Mouse (Mus musculus) kidney, adult 11 months (tissue): ENCODE results near the gene Flywch2.

ENCODE experiments used
- DNase-seq: peaks from one replicate; pipeline ENCODE4 v3.0.0; 2022

Flywch2 gene

DNA sequence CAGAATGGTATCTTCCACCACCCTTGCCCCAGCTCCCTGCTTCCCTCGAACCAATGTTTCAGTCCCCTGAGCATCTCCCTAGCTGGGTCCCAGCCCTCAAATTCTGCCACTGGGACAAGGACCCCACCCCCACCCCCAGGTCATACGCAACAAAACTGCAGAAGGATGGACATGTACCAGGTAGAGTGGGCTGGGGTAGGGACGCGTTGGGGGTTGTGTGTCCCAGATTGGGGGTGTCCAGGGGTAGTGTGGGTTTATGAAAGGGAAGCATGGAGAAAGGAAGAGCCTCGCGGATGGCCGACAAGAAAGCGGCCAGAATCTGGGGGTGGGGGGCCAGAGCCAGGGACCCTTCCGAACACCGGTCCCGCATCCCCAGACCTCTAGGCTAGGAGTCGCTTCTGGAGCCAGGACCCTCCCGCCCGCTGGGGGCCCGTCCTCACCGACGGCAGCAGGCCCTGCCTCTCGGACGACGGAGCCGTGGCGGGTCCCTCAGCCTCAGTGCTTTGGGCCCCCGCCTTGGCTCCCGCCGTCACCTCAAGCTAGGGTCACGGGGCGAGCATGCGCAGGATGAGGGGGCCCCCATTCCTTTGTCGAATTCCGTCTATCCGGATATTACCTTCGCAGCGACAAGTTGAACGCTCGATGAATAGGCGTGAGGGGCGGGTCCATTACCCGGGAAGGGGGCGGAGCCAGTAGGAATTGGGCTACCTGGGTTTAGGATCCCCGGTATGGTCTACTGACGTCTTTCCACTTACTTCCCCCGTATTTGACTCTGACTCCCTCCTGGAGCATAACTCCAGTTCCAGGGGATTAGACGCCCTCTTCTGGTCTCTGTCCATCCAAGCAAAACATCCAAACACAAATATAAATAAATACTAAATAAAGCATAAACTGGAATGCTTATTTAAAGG lies at the start of gene Flywch2:
Gene Flywch2, minus strand, starts transcription at position 521 of the 911 bp plus-strand sequence.
- DNase-seq, result peak; percentile 87

DNA sequence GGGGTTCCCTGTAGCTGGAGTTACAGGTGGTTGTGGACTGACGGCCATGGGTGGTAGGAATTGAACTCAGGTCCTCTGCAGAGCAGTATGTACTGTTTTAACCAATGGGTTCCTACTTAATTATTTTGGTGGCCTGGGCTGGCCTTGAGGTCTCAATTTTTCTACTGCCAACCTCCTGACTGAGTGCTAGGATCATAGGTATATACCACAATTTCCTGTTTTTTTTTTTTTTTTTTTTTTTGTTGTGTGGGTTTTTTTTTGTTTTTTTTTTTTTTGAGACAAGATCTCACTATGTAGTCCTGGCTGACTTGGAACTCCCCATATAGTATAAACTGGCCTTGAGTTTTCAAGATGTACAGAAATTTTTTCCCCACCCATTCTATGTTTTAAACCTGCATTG lies 45.3 kb upstream of the Flywch2 start:
- no peak for DNase-seq

DNA sequence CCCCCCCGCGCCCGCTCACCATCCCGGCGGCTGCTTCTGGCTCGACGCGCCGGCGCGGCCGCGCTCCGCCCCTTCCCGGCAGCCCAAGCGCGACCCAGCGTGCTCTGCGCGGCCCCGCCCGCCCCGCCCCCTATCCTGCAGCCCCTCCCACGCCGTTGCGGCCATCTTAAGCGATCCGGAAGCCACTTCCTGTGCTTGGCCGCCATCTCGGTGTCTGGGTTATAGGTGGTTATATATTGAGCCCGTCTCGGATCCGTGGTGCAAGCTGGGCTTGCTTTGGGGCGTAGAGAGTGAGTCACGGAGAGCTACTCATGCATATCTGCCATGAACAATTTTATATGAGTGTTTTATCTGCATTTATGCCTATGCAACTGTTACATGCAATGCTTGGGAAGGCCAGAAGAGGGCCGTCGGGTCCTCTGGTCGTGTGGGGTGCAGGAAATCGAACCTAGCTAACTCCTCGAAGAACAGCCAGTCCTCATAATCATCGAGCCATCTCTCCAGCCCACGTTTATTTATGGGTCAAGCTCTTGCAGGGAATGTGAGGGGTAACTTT lies 43.3 kb upstream of the Flywch2 start, which contains the start of gene Elob:
Gene Elob, minus strand, starts transcription at position 73 of the 556 bp plus-strand sequence.
- DNase-seq, result peak; percentile 87

DNA sequence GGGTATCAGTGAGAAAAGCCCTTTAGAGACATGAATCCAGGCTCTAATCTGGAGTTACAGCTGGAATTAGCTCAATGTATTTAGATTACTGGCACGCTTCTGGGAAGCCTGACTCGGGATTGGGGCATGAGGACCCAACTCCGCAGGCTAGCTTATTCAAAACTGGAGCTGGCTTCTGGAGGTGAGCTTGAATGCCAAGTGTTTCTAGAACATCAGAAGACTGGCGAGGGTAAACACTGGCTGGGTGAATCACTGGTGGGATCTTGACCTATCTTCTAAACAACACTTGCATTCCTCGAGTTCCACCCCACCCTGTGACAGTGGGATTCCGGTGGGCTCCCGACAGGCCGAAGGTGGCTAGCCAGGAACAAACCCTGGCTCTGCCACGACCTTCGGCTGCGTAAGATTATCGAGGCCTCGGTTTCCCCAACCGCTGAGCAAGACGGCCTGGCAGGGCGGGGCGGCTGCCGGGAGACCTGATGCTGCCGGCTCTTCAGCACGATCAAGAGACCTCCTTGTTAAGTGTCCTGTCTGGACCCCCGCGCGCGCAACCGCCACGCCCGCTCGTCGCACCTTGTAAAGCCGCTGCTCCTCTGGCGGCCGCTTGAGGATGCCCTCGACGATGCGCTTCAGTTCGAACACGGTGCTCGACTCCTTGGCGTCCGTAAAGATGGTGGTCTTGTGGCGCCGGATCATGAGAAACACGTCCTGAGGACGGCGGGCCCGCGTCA lies 42.6 kb upstream of the Flywch2 start:
- DNase-seq, result peak; percentile 67

DNA sequence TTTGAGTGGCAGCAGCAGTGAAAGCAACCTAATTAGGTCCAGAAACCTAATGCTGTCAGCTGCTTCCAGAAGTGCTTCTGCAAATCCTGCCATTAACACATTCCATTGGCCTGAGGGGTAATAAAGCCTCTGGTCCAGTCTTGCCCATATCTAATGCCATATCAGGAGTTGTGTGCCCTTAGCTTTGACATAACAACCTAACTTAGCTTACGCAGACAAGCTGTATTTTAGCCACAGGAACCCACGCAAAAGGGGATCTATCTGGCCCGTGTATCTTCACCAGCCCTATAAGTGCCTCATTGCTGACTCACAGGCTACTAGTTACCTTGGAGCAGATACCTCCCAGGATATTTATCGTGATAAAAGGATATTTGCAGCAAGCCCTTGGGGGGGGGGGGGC lies 39.7 kb upstream of the Flywch2 start:
- DNase-seq, result no peak

DNA sequence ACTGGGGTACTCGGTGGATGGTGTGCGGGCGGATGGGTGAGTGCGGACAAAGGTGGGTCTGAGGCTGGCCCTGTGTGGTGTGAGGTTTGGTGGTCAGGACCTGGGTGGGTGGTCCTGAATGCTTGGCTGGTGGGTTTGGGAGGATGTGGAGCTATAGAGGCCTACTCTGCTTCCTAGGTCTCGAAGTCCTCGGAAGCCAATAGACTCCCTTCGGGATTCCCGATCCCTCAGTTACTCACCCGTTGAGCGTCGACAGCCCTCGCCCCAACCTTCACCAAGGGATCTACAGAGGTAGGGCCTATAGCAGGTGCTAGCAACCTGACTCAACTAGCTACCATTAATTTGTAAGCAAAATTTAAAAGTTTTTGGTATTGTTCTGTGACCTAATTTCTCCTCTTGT lies 37.7 kb upstream of the Flywch2 start:
- DNase-seq, result no peak

DNA sequence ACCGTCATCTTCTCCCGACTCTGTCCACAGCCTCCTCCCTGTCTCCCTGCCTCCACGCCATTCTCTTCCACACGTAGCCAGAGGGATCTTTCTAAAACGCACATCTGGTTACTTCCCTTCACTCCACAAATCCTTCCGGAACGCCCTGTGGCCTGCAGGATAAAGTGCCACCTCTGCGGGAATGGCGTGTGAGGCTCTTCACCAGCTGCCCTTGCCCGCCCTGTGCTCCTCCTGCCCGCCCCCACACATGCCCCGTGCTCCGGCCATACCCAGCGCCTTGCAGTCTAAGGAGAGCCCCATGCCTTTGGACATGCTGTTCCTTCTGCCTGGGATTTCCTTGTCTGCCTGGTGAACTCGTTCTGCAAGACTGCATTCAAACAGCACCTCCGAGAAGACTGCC lies 37.1 kb upstream of the Flywch2 start:
- DNase-seq, result no peak

DNA sequence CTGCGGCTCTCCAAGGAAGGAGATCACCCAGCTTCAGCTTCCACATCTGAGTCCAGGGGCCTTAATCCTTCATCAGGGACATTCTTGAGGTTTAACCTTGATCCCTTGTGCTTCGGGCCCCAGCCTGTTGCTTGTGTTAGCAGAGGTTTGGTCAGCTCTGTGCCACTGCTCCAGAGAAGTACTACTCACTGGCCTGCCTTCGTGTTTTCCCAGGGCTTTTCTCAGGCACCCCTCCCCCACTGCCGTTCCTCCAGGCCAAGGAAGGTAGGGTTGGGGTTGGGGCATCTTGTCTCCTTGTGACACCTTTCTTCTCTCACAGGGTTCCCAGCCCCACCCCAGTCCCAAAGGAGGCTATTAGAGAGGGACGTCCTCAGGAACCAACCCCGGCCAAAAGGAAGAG lies 36.2 kb upstream of the Flywch2 start:
- DNase-seq, result no peak

DNA sequence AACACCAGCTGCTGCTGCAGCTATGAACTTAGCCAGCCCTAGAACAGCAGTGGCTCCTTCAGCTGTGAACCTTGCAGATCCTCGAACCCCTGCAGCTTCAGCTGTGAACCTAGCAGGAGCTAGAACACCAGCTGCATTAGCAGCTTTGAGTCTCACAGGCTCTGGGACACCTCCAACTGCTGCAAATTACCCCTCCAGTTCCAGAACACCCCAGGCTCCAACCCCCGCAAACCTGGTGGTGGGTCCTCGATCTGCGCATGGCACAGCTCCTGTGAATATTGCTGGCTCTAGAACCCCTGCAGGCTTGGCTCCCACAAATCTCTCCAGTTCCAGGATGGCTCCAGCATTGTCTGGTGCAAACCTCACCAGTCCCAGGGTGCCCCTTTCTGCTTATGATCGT lies 34.9 kb upstream of the Flywch2 start:
- DNase-seq, result no peak

DNA sequence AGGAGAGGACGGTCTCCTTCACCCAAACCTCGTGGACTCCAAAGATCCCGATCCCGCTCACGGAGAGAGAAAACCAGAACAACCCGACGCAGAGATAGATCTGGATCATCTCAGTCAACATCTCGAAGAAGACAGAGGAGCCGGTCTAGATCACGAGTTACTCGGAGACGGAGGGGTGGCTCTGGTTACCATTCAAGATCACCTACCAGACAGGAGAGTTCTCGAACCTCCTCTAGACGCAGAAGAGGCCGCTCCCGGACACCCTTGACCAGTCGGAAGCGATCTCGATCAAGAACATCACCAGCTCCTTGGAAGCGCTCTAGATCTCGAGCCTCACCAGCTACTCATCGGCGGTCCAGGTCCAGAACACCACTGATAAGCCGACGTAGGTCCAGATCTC lies 33.4 kb upstream of the Flywch2 start:
- no peak for DNase-seq

DNA sequence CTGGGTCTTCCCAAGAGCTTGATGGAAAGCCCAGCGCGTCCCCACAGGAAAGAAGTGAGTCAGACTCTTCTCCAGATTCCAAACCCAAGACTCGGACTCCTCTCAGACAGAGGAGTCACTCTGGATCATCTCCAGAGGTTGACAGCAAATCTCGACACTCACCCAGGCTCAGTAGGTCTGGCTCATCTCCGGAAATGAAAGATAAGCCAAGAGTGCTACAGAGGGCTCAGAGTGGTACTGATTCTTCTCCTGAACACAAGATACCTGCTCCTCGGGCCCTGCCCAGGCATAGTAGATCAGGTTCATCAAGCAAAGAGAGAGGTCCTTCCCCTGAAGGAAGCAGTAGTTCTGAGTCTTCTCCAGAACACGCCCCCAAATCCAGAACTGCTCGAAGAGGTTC lies 32.7 kb upstream of the Flywch2 start:
- no peak for DNase-seq

DNA sequence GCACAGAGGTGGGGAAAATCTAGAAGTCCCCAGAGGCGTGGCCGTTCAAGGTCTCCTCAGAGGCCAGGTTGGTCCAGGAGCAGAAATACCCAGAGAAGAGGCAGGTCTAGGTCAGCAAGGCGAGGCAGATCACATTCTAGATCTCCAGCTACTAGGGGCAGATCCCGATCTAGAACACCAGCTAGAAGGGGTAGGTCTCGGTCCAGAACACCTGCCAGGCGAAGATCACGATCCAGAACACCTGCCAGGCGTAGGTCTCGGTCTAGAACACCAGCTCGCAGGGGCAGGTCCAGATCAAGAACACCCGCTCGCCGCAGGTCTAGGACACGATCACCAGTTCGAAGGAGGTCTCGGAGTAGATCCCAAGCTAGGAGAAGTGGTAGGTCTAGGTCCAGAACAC lies 29.8 kb upstream of the Flywch2 start:
- DNase-seq, result no peak

DNA sequence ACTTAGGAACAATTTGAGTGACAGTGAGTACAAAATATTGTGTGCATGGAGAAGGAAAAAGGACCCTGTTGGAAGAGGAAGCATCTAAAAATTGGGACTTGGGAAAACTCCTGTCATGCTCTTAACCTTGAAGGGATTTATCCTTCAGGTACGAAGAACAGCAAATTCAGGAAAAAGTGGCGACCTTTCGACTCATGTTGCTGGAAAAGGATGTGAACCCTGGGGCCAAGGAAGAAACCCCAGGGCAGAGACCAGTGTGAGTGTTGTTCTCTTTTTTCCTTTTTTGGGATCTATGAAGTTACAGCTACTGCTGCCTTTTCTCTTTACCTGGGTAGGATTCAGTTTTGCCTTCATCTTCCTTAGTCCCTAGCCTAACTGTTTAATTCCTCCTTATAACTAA lies 22.0 kb upstream of the Flywch2 start:
- DNase-seq, result no peak

DNA sequence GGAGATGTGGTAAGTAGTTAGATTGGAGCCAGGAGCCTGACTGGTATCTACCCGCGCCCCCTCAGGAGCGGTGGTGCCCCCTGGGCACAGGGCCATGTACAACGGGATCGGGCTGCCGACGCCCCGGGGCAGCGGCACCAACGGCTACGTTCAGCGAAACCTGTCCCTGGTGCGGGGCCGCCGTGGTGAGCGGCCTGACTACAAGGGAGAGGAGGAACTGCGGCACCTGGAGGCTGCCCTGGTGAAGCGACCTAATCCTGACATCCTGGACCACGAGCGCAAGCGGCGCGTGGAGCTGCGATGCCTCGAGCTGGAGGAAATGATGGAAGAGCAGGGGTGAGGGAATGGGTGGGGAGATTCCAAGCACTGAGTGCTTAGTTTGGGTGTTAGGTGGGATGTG lies 21.0 kb upstream of the Flywch2 start:
- peak; percentile 51 for DNase-seq

DNA sequence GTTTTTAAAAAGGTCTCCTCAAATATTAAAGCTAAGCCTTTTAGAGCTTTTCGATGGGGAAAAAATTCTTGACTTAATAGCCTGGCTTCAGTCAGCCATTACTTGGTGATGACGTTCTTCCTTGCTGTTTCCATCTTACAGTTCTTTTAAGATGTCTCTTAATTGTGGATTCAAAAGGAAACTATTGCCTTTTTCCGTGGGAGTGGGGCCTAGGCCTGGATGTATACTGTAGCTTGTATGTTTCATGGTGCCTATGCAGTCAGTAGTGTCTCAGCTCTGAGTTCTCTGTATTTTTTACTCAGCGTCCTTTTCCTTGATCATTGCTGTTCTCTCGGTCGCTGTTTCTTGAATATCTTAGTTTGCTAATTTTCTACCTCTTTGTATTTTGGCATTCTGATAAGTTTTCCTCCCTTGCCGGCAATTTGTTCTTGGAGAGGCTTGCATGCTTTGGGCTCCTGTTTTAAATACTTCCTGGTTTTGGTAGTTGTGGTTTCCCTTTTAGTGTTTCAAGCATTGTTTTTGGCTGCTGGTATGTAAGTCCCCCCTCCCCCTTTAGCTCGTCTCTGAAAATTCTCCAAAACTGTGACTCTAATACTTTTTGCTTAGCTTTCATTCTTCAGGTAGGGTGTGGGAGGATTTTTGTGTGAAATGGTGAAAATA lies 18.7 kb upstream of the Flywch2 start:
- DNase-seq, result no peak

DNA sequence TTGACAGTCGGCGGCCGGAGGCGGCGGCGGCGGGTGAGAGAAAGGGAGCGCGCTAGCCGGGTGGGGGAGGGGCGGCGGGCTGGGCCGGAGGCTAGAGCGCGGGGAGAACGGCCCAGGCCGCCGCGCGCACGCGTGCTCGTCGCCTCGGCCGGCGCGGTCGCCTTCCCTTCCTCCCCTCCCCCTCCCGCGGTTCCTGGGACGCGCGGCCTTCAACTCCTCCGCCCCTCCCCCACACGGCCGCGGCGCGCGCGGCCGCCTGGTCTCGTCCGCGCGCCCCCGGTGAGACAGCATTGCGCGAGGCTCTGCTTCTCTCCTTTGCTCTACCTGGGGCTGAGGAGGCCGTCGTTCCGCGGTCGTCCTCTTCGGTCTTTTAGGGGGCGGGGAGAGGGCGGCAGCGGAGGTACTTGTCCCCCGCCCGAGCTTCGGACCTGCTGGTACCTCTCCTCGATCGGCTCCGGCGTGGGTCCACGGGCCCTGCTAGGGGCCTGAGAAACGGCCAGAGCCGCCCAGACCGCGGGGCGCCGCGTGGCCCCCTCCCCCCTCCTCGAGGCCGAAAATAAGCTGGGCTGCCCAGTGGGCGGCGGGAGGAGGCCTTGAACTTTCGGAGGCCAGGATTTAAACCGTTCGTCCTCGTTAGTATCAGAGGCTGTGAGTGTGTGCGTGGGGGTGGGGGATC lies 17.6 kb upstream of the Flywch2 start:
- DNase-seq, result no peak

DNA sequence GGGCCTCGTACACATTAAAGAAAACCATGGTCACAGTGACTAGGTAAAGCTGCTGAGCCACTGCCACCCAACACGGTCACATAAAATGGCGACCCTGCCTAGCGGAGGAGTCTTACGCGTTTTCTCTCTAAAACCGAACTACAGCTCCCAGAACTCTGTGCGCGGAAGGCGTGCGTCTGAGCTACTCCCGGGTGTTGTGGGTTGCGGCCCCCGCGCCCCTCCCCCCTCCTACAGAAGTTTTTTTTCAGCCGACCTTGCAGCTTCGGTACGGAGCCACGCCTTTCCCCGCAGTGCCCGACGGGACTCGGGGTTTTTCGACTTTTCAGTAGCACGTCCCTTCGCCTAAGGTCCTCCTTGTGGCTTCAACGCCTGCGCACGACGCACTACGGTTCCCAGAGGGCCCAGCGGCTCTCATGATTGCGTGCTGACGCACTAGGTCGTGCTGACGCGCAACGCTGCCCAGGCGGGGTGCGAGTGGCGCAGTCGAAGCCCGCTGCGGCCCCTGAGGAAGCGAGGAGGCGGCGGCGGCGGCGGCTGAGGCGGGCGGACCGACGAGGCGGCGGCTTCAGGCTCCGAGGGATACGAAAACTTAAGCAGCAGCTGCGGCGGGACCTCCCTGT lies 17.0 kb upstream of the Flywch2 start:
- DNase-seq, result peak; percentile 99

DNA sequence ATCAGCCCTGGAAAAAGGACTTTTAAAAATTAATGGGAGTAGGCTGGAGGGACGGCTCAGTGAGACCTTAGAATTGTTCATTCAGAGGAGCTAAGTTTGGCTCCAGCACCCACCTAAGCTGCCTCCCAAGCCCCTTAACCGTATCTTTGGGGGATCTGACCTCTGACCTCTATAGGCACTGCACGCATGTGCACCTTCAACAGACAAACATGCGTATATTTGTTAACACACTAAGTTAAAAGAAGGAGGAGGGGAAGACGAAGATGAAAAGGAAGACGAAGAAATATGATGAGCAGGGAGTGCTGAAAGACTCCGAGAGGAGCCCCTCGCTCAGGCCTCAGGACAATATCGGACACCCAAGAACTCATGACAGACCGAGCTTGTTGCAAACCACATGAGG lies 15.7 kb upstream of the Flywch2 start:
- no peak for DNase-seq

DNA sequence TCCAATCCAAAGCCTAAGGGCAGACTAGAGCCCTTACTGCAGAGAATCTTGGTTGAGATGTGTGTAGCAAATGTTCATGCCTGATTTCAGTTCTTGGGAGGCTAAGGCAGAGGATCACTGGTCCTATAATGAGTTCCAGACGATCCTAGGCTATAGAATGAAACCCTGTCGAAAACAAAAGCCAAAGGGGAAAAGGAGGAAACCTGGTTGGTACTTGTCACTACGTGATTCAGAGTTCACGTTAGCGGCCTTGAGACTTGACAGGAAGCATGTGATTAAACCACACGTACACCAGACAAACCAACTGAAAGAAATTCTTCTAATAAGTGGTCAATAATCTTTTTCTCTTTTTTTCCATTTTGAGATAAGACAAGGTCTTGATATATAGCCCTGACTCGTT lies 11.4 kb upstream of the Flywch2 start:
- DNase-seq, result no peak

DNA sequence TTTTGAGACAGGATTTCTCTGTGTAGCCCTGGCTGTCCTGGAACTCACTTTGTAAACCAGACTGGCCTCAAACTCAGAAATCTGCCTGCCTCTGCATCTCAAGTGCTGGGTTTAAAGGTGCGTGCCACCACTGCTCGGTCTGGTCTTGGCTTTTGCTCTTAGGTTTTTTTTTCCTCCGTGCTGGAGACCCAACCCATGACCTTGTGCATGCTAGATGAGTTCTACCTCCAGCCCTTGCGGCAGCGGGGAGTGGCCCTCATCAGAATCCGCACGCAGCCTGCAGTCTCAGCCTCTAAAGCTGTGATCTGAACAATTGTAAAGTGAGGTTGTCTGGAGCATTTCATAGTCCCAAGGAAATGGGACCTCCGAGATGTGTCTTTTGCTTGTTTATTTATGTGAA lies 9.4 kb upstream of the Flywch2 start:
- no peak for DNase-seq

DNA sequence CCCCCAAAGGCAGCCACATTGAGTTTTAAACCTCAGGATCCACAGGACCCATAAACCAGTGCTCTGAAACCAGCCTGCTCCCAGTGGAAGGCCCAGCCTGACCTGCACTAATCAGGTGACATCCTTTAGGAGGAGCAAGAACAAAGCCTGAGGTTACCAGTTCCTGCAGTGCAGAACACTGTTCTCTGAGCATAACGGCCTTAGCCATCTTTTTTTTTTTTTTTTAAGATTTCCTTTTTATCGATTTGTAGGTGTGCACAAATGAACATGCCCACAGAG lies 5.1 kb upstream of the Flywch2 start:
- DNase-seq, result no peak

DNA sequence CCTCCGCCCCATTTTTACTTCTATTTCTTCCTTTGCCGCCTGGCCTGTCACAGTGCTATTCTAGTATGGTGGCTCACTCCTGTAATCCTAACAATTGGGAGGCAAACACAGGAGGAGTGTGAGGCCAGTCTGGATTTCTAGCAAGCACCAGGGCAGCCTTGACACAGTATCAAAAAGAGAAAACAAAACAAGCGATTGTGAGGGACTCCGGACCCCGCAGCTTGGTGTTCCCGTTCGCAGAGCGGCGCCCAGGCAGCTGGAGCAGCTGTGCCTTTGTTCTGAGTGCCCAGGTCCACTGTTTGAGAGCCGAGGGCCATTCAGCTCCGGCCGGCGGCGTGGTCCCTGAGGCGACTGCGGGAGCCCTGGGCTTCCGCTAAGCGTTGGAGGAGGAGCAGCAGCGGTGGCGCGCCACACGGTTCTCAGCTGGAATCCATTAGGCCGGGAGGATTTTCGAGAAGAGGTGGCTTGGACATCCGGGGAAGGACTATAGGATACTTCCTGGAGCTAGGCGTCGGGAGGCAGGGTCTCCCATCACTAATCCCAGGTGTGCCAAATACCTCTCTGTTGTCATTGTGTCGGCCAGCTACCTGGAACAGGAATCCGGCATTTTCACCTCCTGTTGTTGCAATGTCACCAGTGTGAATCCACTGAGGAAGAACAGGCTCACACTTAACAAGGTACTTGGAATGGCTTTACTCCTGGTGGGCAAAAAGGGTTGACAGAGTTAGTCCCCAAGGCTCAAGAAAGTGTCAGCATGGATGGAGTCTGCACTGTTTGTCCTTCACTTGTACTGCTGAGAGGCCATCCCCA lies 4.6 kb upstream of the Flywch2 start, which contains the start of gene Srrm2:
Gene Srrm2, plus strand, starts transcription at position 264 of the 810 bp plus-strand sequence.
- peak; percentile 40 for DNase-seq
